Mouse (Mus musculus) E14TG2a.4 (cell line): ENCODE measurements at regions not wholly inside any gene's neighbourhood (a gene's known extent, or its start where the extent isn't known, plus 50 kb on each side); places are given as distances from the start of the nearest gene placed in this dataset.

ENCODE experiments used
- CTCF ChIP-seq: conservative IDR thresholded peaks from 2 replicates; pipeline ENCODE4 v1.5.1; 2014; ENCODE audit warnings: low read length
- NANOG ChIP-seq: IDR thresholded peaks from 2 replicates; pipeline ENCODE4 v1.6.1; 2014; ENCODE audit warnings: borderline replicate concordance, low read length, mixed read lengths
- POU5F1 ChIP-seq: IDR thresholded peaks from 2 replicates; pipeline ENCODE4 v1.6.1; 2014; ENCODE audit warnings: low read length, borderline replicate concordance

DNA sequence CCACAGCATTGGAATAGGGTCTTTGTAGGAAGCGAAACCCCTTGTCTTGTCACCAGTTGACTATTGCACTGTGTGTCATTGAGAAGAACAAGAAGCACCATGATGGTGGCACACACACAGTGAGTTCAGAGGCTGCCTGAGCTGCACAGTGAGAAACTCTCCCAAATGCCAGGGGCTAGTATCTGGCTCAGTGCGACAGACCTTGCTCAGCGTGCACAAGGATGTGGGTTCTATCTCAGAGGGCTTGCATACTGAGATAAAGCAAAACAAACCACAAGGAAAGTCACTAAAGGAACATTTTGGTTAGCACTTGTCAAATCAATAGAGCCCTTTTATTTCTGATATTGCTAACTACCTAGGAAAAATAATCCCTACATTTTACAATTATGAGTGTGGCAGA, 110.5 kb upstream of the 4933402D24Rik start:
- TF ChIP-seq CTCF (no peak), POU5F1 (no peak), NANOG (no peak)
